Mouse (Mus musculus) layer of hippocampus, adult 9-10 months (tissue): ENCODE measurements around the gene Zfp277.

Source experiments
- DNase-seq: peaks from one replicate; pipeline ENCODE4 v3.0.0; 2022; ENCODE audit warnings: low spot score

Zfp277 gene

GRCm38 (mm10) chr12:40445648-40446449 is at the start of gene Zfp277, which contains the start of gene Dock4:
TSS of gene Zfp277 (minus strand) at chr12:40445902.
TSS of gene Dock4 (plus strand) at chr12:40445952.
- DNase-seq, result peak; percentile 97

- DNase-seq, result no peak
Observed at GRCm38 (mm10) chr12:40486047-40486837, 40.5 kb upstream of the Zfp277 start.

- DNase-seq, result no peak
Observed at GRCm38 (mm10) chr12:40485210-40485609, 39.5 kb upstream of the Zfp277 start.

- no peak for DNase-seq
Observed at GRCm38 (mm10) chr12:40484224-40484623, 38.5 kb upstream of the Zfp277 start.

GRCm38 (mm10) chr12:40477621-40478452 is 32.1 kb upstream of the Zfp277 start:
- DNase-seq, result no peak

GRCm38 (mm10) chr12:40473709-40474108 is 28.0 kb upstream of the Zfp277 start:
- DNase-seq, result no peak

GRCm38 (mm10) chr12:40471649-40472399 is 26.1 kb upstream of the Zfp277 start:
- DNase-seq, result no peak

GRCm38 (mm10) chr12:40469009-40469408 is 23.3 kb upstream of the Zfp277 start:
- no peak for DNase-seq

GRCm38 (mm10) chr12:40468235-40468634 is 22.5 kb upstream of the Zfp277 start:
- DNase-seq, result no peak

- DNase-seq, result no peak
Observed at GRCm38 (mm10) chr12:40464282-40464681, 18.6 kb upstream of the Zfp277 start.

- no peak for DNase-seq
Observed at GRCm38 (mm10) chr12:40463828-40464227, 18.1 kb upstream of the Zfp277 start.

- no peak for DNase-seq
Observed at GRCm38 (mm10) chr12:40462693-40463235, 17.1 kb upstream of the Zfp277 start.

- DNase-seq, result no peak
Observed at GRCm38 (mm10) chr12:40459673-40460265, 14.1 kb upstream of the Zfp277 start.

- no peak for DNase-seq
Observed at GRCm38 (mm10) chr12:40458977-40459376, 13.3 kb upstream of the Zfp277 start.

- DNase-seq, result no peak
Observed at GRCm38 (mm10) chr12:40456517-40456916, 10.8 kb upstream of the Zfp277 start.

GRCm38 (mm10) chr12:40449119-40449795 is 3.6 kb upstream of the Zfp277 start:
- DNase-seq, result no peak

GRCm38 (mm10) chr12:40447561-40448355 is 2.1 kb upstream of the Zfp277 start:
- DNase-seq, result no peak

- no peak for DNase-seq
Observed at GRCm38 (mm10) chr12:40446450-40447381, 1.0 kb upstream of the Zfp277 start.
